Mouse (Mus musculus): ENCODE measurements around the gene 1700024G13Rik.

GRCm38 (mm10) chr14:32327366-32327765 lies 60.8 kb downstream of the 1700024G13Rik start:
- TF ChIP-seq CTCF (conservative IDR thresholded peaks at IDR 0.05; ENCODE audit: insufficient read depth, insufficient read length, low read depth, low read length) (no peak), POLR2A (IDR thresholded peaks at IDR 0.05; ENCODE audit: low read depth, low read length) (no peak)
